13 mouse cellular contexts compared by ENCODE assay signal in the genomic region with DNA sequence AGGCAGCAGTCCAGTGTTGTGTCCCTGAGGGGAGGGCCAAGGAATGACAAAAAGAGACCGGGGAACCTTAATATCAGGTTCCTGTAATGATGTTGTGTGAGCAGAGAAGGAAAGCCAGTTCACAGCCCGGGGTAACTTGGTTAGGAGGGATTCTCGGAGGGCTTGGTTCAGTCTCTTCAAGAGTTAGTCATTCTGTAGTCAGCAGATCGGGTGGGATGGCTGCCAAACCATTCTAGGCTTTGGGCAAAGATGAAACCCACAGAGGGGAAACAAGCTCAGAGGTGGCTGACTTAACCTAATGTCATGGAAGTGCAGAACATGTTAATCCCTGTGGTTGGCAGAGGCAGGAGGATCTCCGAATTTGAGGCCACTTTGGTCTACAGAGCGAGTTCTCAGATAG. TPM values are rescaled to one million over a fixed set of nuclear protein-coding genes. Genes with fewer than 3 reads are reported as not detected.
A peak's percentile ranks its signal among the peaks of the same experiment; 100 is the strongest.
DNase-seq lines count a peak whose midpoint lies in the region; ATAC-seq and TF ChIP-seq lines count a peak whose summit lies in the region.
"Had no signal": no experiment of that assay in that cellular context is flagged by ENCODE, and none has a peak within 500 bp of the region (broad histone marks: within the 10 kb centered on the region; RNA-seq: fewer than 3 reads in every experiment).

No protein-coding gene starts in this region.

- H3K9ac ChIP-seq in heart, adult 2 months (ENCODE audit: low read depth, low read length): no peak overlapping the region
- H3K9ac ChIP-seq in forebrain, embryonic 13.5 days: no peak overlapping the region
- H3K9ac ChIP-seq: limb, embryonic 15.5 days; midbrain, embryonic 12.5 days had no signal

- H3K27me3 ChIP-seq in heart, adult 2 months (ENCODE audit: control insufficient read depth, insufficient read depth, low read length): no peaks in the 10 kb centered on the region
- H3K27me3 ChIP-seq in heart, embryonic 10.5 days (ENCODE audit: insufficient read depth, poor library complexity, severe bottlenecking): no peaks in the 10 kb centered on the region
- H3K27me3 ChIP-seq in forebrain, embryonic 13.5 days: no peaks in the 10 kb centered on the region
- H3K27me3 ChIP-seq: CH12.LX; limb, embryonic 15.5 days; midbrain, embryonic 12.5 days had no signal

- no peak overlapping the region for H3K4me3 ChIP-seq in heart, adult 2 months
- H3K4me3 ChIP-seq in heart, embryonic 10.5 days: no peak overlapping the region
- H3K4me3 ChIP-seq in forebrain, embryonic 13.5 days: no peak overlapping the region
- H3K4me3 ChIP-seq: forebrain, embryonic 10.5 days; limb, embryonic 15.5 days; midbrain, embryonic 12.5 days had no signal

- H3K27ac ChIP-seq in heart, adult 2 months: no peak overlapping the region
- H3K27ac ChIP-seq in heart, embryonic 10.5 days: no peak overlapping the region
- no peak overlapping the region for H3K27ac ChIP-seq in forebrain, embryonic 13.5 days
- H3K27ac ChIP-seq: forebrain, embryonic 10.5 days; limb, embryonic 15.5 days; midbrain, embryonic 12.5 days had no signal

- WGBS in heart, adult 2 months: 76% methylated on average over 6 of the region's 6 CpGs
- 88% methylated on average over 6 of the region's 6 CpGs for WGBS in heart, embryonic 10.5 days
- 95% methylated on average over 6 of the region's 6 CpGs for WGBS in forebrain, embryonic 13.5 days

- H3K79me2 ChIP-seq in heart, adult 2 months (replicated peaks; ENCODE audit: control insufficient read depth, insufficient read depth, low read length): no peaks in the 10 kb centered on the region

- no peak for TF ChIP-seq EP300 in heart, adult 2 months (IDR thresholded peaks at IDR 0.05; ENCODE audit: insufficient read depth, low read depth, low read length)

- DNase-seq in heart, adult 2 months: peak; percentile 25 to 40
- DNase-seq in heart, embryonic 10.5 days (ENCODE audit: low spot score): no peak
- DNase-seq in thymus, postnatal 25 days: peak; percentile 4
- DNase-seq in thymus, postnatal 0 days (ENCODE audit: low spot score): no peak
- peak; percentile 29 for DNase-seq in gastrocnemius, postnatal 10 days
- DNase-seq in lung, postnatal 36 days: peak; percentile 69
- no peak for DNase-seq in thymus, postnatal 36 days

- TF ChIP-seq POLR2A in heart, adult 2 months (IDR thresholded peaks at IDR 0.05; ENCODE audit: insufficient read depth, low read depth, low read length): no peak

- ATAC-seq in forebrain, embryonic 13.5 days: no peak

- TF ChIP-seq CTCF in heart, adult 2 months (IDR thresholded peaks at IDR 0.05): no peak

- no peak overlapping the region for H3K4me2 ChIP-seq in forebrain, embryonic 13.5 days
- H3K4me2 ChIP-seq: limb, embryonic 15.5 days; midbrain, embryonic 12.5 days had no signal

- H3K4me1 ChIP-seq in heart, adult 2 months (ENCODE audit: control insufficient read depth, insufficient read depth, low read length): peaks cover 8% of the 10 kb centered on the region
- peaks cover 29% of the 10 kb centered on the region for H3K4me1 ChIP-seq in heart, embryonic 10.5 days
- peaks cover 24% of the 10 kb centered on the region for H3K4me1 ChIP-seq in forebrain, embryonic 13.5 days

- intact Hi-C loops in heart, adult 2 months (cut with DNase I): loop anchor here (5.0 kb wide), 1 partner anchor 118 kb away; the partner anchor contains the start of gene Plekho2

- H3K36me3 ChIP-seq in heart, adult 2 months (ENCODE audit: control insufficient read depth, insufficient read depth, low read length): 0 out of 2 replicates have a peak, but pooled peaks cover 2% of the 10 kb centered on the region
- H3K36me3 ChIP-seq in heart, embryonic 10.5 days: peaks cover 20% of the 10 kb centered on the region
- H3K36me3 ChIP-seq in forebrain, embryonic 13.5 days (ENCODE audit: poor library complexity, severe bottlenecking): peaks cover 35% of the 10 kb centered on the region

- no peaks in the 10 kb centered on the region for H3K9me3 ChIP-seq in heart, embryonic 10.5 days
- no peaks in the 10 kb centered on the region for H3K9me3 ChIP-seq in forebrain, embryonic 13.5 days (replicated peaks)
- H3K9me3 ChIP-seq: forebrain, embryonic 10.5 days; limb, embryonic 15.5 days; midbrain, embryonic 12.5 days had no signal

RNA-seq across cellular contexts. Expression of gene Spg21, which starts 3.4 kb away (rescaled TPM):
- 10 to 100 TPM; 11.4 to 12.1 TPM for total RNA-seq in heart, adult 2 months (2021)
- polyA plus RNA-seq in heart, adult 2 months (2012; rRNA removed): 8.8 and 21.1 TPM in 2 replicates
- polyA plus RNA-seq in heart, embryonic 10.5 days (2016; fragmentation: Nextera tagmentation; extraction: Ambion mirVana): 66.7 and 71.1 TPM in 2 replicates
- polyA plus RNA-seq in thymus, postnatal 0 days (2015; fragmentation: Nextera tagmentation; extraction: Ambion mirVana): 105 and 115 TPM in 2 replicates
- total RNA-seq in gastrocnemius, postnatal 10 days (2021): 10 to 100 TPM; 48.1 to 59.8 TPM
- polyA plus RNA-seq in forebrain, embryonic 13.5 days (2015; fragmentation: Nextera tagmentation; extraction: Ambion mirVana): 129 and 134 TPM in 2 replicates

RNA-seq across cellular contexts. Expression of gene Mtfmt, which starts 28.6 kb away (rescaled TPM):
- 1 to 10 TPM; 5.8 to 6.2 TPM for total RNA-seq in heart, adult 2 months (2021)
- polyA plus RNA-seq in heart, adult 2 months (2012; rRNA removed): 5.3 and 9.3 TPM in 2 replicates
- polyA plus RNA-seq in heart, embryonic 10.5 days (2016; fragmentation: Nextera tagmentation; extraction: Ambion mirVana): 14.7 and 17.3 TPM in 2 replicates
- polyA plus RNA-seq in thymus, postnatal 0 days (2015; fragmentation: Nextera tagmentation; extraction: Ambion mirVana): 19.5 and 23.5 TPM in 2 replicates
- total RNA-seq in gastrocnemius, postnatal 10 days (2021): 1 to 10 TPM; 6.6 to 7.1 TPM
- 20.9 and 21.2 TPM in 2 replicates for polyA plus RNA-seq in forebrain, embryonic 13.5 days (2015; fragmentation: Nextera tagmentation; extraction: Ambion mirVana)

RNA-seq across cellular contexts. Expression of gene Slc51b, which starts 41.4 kb away (rescaled TPM):
- total RNA-seq in heart, adult 2 months (2021): not detected
- polyA plus RNA-seq in heart, adult 2 months (2012; rRNA removed): not detected in 2 replicates
- not detected in 2 replicates for polyA plus RNA-seq in heart, embryonic 10.5 days (2016; fragmentation: Nextera tagmentation; extraction: Ambion mirVana)
- 0.21 TPM in 1 of 2 replicates, not detected in the other for polyA plus RNA-seq in thymus, postnatal 0 days (2015; fragmentation: Nextera tagmentation; extraction: Ambion mirVana)
- total RNA-seq in gastrocnemius, postnatal 10 days (2021): not detected
- polyA plus RNA-seq in forebrain, embryonic 13.5 days (2015; fragmentation: Nextera tagmentation; extraction: Ambion mirVana): not detected in 2 replicates
- total RNA-seq: CH12.LX had no signal
- polyA plus RNA-seq: forebrain, embryonic 10.5 days; limb, embryonic 15.5 days; midbrain, embryonic 12.5 days had no signal

RNA-seq across cellular contexts. Expression of gene Ankdd1a, which starts 55.8 kb away (rescaled TPM):
- total RNA-seq in heart, adult 2 months (2021): not detected
- not detected in 2 replicates for polyA plus RNA-seq in heart, adult 2 months (2012; rRNA removed)
- polyA plus RNA-seq in heart, embryonic 10.5 days (2016; fragmentation: Nextera tagmentation; extraction: Ambion mirVana): not detected in 2 replicates
- 0.12 TPM in 2 replicates for polyA plus RNA-seq in thymus, postnatal 0 days (2015; fragmentation: Nextera tagmentation; extraction: Ambion mirVana)
- total RNA-seq in gastrocnemius, postnatal 10 days (2021): not detected
- 0.14 TPM in 1 of 2 replicates, not detected in the other for polyA plus RNA-seq in forebrain, embryonic 13.5 days (2015; fragmentation: Nextera tagmentation; extraction: Ambion mirVana)
- total RNA-seq: CH12.LX had no signal
- polyA plus RNA-seq: forebrain, embryonic 10.5 days; heart, embryonic 16.5 days had no signal

Comparison
In these comparisons a context has a peak if more than half of its experiments do, and no peak if none do; other contexts are left out.
1. DNase-seq: peak in heart, adult 2 months (2 of 2), thymus, postnatal 25 days (single experiment), gastrocnemius, postnatal 10 days (single experiment) and lung, postnatal 36 days (single experiment); none in heart, embryonic 10.5 days (single experiment), thymus, postnatal 0 days (single experiment) and thymus, postnatal 36 days (0 of 2).